Mouse (Mus musculus) C2C12 (cell line): ENCODE results near the gene Ppp1r12b. TPM values are rescaled to one million over a fixed set of nuclear protein-coding genes. Genes with fewer than 3 reads are reported as not detected.

Experiments
- H3K27me3 ChIP-seq: one replicate; pipeline ENCODE4 v1.6.1; 2011; ENCODE audit not compliant: control insufficient read depth, insufficient read depth, insufficient read length
- H3K36me3 ChIP-seq: one replicate; pipeline ENCODE4 v1.6.1; 2011; ENCODE audit not compliant: control insufficient read depth, insufficient read depth
- H3K4me3 ChIP-seq: one replicate; pipeline ENCODE4 v1.5.1; 2011; ENCODE audit warnings: mild to moderate bottlenecking, control low read depth; ENCODE audit not compliant: poor library complexity, insufficient read depth, severe bottlenecking
- H3K79me2 ChIP-seq: one replicate; pipeline ENCODE4 v1.6.1; 2011; ENCODE audit not compliant: control insufficient read depth, insufficient read depth
- H3K79me3 ChIP-seq: one replicate; pipeline ENCODE4 v1.6.1; 2011; ENCODE audit warnings: low read depth, control low read depth
- H3ac ChIP-seq: one replicate; pipeline ENCODE3; 2011; ENCODE audit warnings: low read depth; ENCODE audit not compliant: control insufficient read depth, insufficient read length
- CEBPB ChIP-seq: IDR thresholded peaks from one replicate; pipeline ENCODE4 v1.6.1; 2011; ENCODE audit warnings: low read depth, mild to moderate bottlenecking, control low read depth, moderate library complexity
- CTCF ChIP-seq: IDR thresholded peaks from one replicate; pipeline ENCODE4 v1.5.1; 2011; ENCODE audit not compliant: control insufficient read depth, insufficient read depth, insufficient read length
- FOSL1 ChIP-seq: IDR thresholded peaks from one replicate; pipeline ENCODE4 v1.8.0; 2011; ENCODE audit warnings: mild to moderate bottlenecking, low read length; ENCODE audit not compliant: poor library complexity, insufficient read depth, severe bottlenecking
- MAX ChIP-seq: IDR thresholded peaks from one replicate; pipeline ENCODE4 v1.6.1; 2011; ENCODE audit warnings: mild to moderate bottlenecking, control low read depth
- MYOD1 ChIP-seq: IDR thresholded peaks from one replicate; pipeline ENCODE4 v1.6.1; 2011; ENCODE audit warnings: low read depth; ENCODE audit not compliant: control insufficient read depth, insufficient read length
- MYOG ChIP-seq: IDR thresholded peaks from one replicate; pipeline ENCODE4 v1.6.1; 2011; ENCODE audit not compliant: control insufficient read depth, insufficient read length; ENCODE audit errors: extremely low read depth
- USF1 ChIP-seq: IDR thresholded peaks from one replicate; pipeline ENCODE4 v1.6.1; 2011; ENCODE audit warnings: low read depth, mild to moderate bottlenecking, control low read depth, moderate library complexity
- polyA plus RNA-seq: library from polyadenylated mRNA; unstranded; fragments of >200 nt; fragmentation: generic; extraction: Trizol; gene quantifications from one replicate; pipeline ENCODE4 v1.2.1, GENCODE M21; 2012; ENCODE audit warnings: missing spikeins

Gene Ppp1r12b
- polyA plus RNA-seq, 1 experiment, result 1.5 TPM

- no peaks in the 10 kb centered on the region for H3K79me2 ChIP-seq
- TF ChIP-seq CEBPB (no peak), CTCF (no peak), FOSL1 (no peak)
- H3K4me3 ChIP-seq, result no peak overlapping the region
- H3K27me3 ChIP-seq, result no peaks in the 10 kb centered on the region
- H3K36me3 ChIP-seq, result no peaks in the 10 kb centered on the region
- H3ac ChIP-seq, result no peak overlapping the region
- no peaks in the 10 kb centered on the region for H3K79me3 ChIP-seq
These were observed 63.8 kb downstream of the Ppp1r12b start for GRCm38 (mm10) chr1:134891916-134892315.

GRCm38 (mm10) chr1:134889629-134890028 lies 66.1 kb downstream of the Ppp1r12b start:
- TF ChIP-seq MAX, result no peak
- TF ChIP-seq MYOD1, result no peak
- no peak for TF ChIP-seq CEBPB
- TF ChIP-seq FOSL1, result no peak
- TF ChIP-seq CTCF, result no peak
- TF ChIP-seq MYOG, result no peak
- TF ChIP-seq USF1, result no peak
- Histone ChIP-seq H3K4me3 (no peak overlapping the region), H3K27me3 (no peaks in the 10 kb centered on the region), H3K79me3 (no peaks in the 10 kb centered on the region), H3K79me2 (no peaks in the 10 kb centered on the region), H3ac (no peak overlapping the region), H3K36me3 (peaks cover 3% of the 10 kb centered on the region)

GRCm38 (mm10) chr1:134875800-134876199 lies 79.9 kb downstream of the Ppp1r12b start:
- no peaks in the 10 kb centered on the region for H3K79me3 ChIP-seq
- no peak overlapping the region for H3ac ChIP-seq
- TF ChIP-seq MYOG (no peak), CTCF (no peak), MYOD1 (no peak), MAX (no peak), USF1 (no peak), FOSL1 (no peak), CEBPB (no peak)
- no peaks in the 10 kb centered on the region for H3K79me2 ChIP-seq
- no peak overlapping the region for H3K4me3 ChIP-seq
- H3K36me3 ChIP-seq, result peaks cover 5% of the 10 kb centered on the region
- no peaks in the 10 kb centered on the region for H3K27me3 ChIP-seq

- Histone ChIP-seq H3K36me3 (peaks cover 5% of the 10 kb centered on the region), H3K27me3 (no peaks in the 10 kb centered on the region), H3K4me3 (no peak overlapping the region), H3K79me3 (no peaks in the 10 kb centered on the region), H3K79me2 (no peaks in the 10 kb centered on the region), H3ac (no peak overlapping the region)
- TF ChIP-seq MYOG (no peak), FOSL1 (no peak), MAX (no peak), CEBPB (no peak), MYOD1 (no peak), CTCF (no peak), USF1 (no peak)
These were observed 83.1 kb downstream of the Ppp1r12b start for GRCm38 (mm10) chr1:134872678-134873077.

- Histone ChIP-seq H3K79me3 (no peaks in the 10 kb centered on the region), H3K79me2 (no peaks in the 10 kb centered on the region), H3ac (no peak overlapping the region), H3K27me3 (no peaks in the 10 kb centered on the region), H3K4me3 (no peak overlapping the region), H3K36me3 (no peaks in the 10 kb centered on the region)
- no peak for TF ChIP-seq CTCF
- TF ChIP-seq MYOD1, result no peak
- TF ChIP-seq FOSL1, result no peak
- TF ChIP-seq USF1, result no peak
- no peak for TF ChIP-seq MYOG
- no peak for TF ChIP-seq CEBPB
- no peak for TF ChIP-seq MAX
These were observed 89.3 kb downstream of the Ppp1r12b start for GRCm38 (mm10) chr1:134866426-134866825.

GRCm38 (mm10) chr1:134865552-134865951 lies 90.2 kb downstream of the Ppp1r12b start:
- no peak overlapping the region for H3ac ChIP-seq
- TF ChIP-seq MYOG (no peak), MAX (no peak), FOSL1 (no peak), CTCF (no peak), CEBPB (no peak), USF1 (no peak), MYOD1 (no peak)
- H3K36me3 ChIP-seq, result no peaks in the 10 kb centered on the region
- no peaks in the 10 kb centered on the region for H3K79me2 ChIP-seq
- no peaks in the 10 kb centered on the region for H3K79me3 ChIP-seq
- no peak overlapping the region for H3K4me3 ChIP-seq
- H3K27me3 ChIP-seq, result no peaks in the 10 kb centered on the region
